Mouse (Mus musculus) C2C12 (cell line): ENCODE results near the gene Slu7. TPM values are rescaled to one million over a fixed set of nuclear protein-coding genes. Genes with fewer than 3 reads are reported as not detected.
A peak's percentile ranks its signal among the peaks of the same experiment; 100 is the strongest.

Experiments used
- H3K27me3 ChIP-seq: one replicate; pipeline ENCODE4 v1.6.1; 2011; ENCODE audit not compliant: control insufficient read depth, insufficient read depth, insufficient read length
- H3K36me3 ChIP-seq: one replicate; pipeline ENCODE4 v1.6.1; 2011; ENCODE audit not compliant: control insufficient read depth, insufficient read depth
- H3K4me3 ChIP-seq: one replicate; pipeline ENCODE4 v1.5.1; 2011; ENCODE audit warnings: mild to moderate bottlenecking, control low read depth; ENCODE audit not compliant: poor library complexity, insufficient read depth, severe bottlenecking
- H3K79me2 ChIP-seq: one replicate; pipeline ENCODE4 v1.6.1; 2011; ENCODE audit not compliant: control insufficient read depth, insufficient read depth
- H3K79me3 ChIP-seq: one replicate; pipeline ENCODE4 v1.6.1; 2011; ENCODE audit warnings: low read depth, control low read depth
- H3ac ChIP-seq: one replicate; pipeline ENCODE3; 2011; ENCODE audit warnings: low read depth; ENCODE audit not compliant: control insufficient read depth, insufficient read length
- CEBPB ChIP-seq: IDR thresholded peaks from one replicate; pipeline ENCODE4 v1.6.1; 2011; ENCODE audit warnings: low read depth, mild to moderate bottlenecking, control low read depth, moderate library complexity
- CTCF ChIP-seq: IDR thresholded peaks from one replicate; pipeline ENCODE4 v1.5.1; 2011; ENCODE audit not compliant: control insufficient read depth, insufficient read depth, insufficient read length
- FOSL1 ChIP-seq: IDR thresholded peaks from one replicate; pipeline ENCODE4 v1.8.0; 2011; ENCODE audit warnings: mild to moderate bottlenecking, low read length; ENCODE audit not compliant: poor library complexity, insufficient read depth, severe bottlenecking
- MAX ChIP-seq: IDR thresholded peaks from one replicate; pipeline ENCODE4 v1.6.1; 2011; ENCODE audit warnings: mild to moderate bottlenecking, control low read depth
- MYOD1 ChIP-seq: IDR thresholded peaks from one replicate; pipeline ENCODE4 v1.6.1; 2011; ENCODE audit warnings: low read depth; ENCODE audit not compliant: control insufficient read depth, insufficient read length
- MYOG ChIP-seq: IDR thresholded peaks from one replicate; pipeline ENCODE4 v1.6.1; 2011; ENCODE audit not compliant: control insufficient read depth, insufficient read length; ENCODE audit errors: extremely low read depth
- USF1 ChIP-seq: IDR thresholded peaks from one replicate; pipeline ENCODE4 v1.6.1; 2011; ENCODE audit warnings: low read depth, mild to moderate bottlenecking, control low read depth, moderate library complexity
- polyA plus RNA-seq: library from polyadenylated mRNA; unstranded; fragments of >200 nt; fragmentation: generic; extraction: Trizol; gene quantifications from one replicate; pipeline ENCODE4 v1.2.1, GENCODE M21; 2012; ENCODE audit warnings: missing spikeins

Slu7 gene
- polyA plus RNA-seq, 1 experiment = 11.0 TPM

GRCm38 (mm10) chr11:43484652-43485051, 51.1 kb downstream of the Slu7 start:
- peaks cover 29% of the 10 kb centered on the region for H3K27me3 ChIP-seq
- H3K36me3 ChIP-seq = no peaks in the 10 kb centered on the region
- TF ChIP-seq FOSL1 (no peak), CTCF (no peak), USF1 (no peak), CEBPB (no peak), MYOD1 (no peak), MAX (no peak), MYOG (no peak)
- no peaks in the 10 kb centered on the region for H3K79me3 ChIP-seq
- H3ac ChIP-seq = no peak overlapping the region
- no peaks in the 10 kb centered on the region for H3K79me2 ChIP-seq
- H3K4me3 ChIP-seq = no peak overlapping the region

- H3K79me3 ChIP-seq = no peaks in the 10 kb centered on the region
- H3K27me3 ChIP-seq = peaks cover 28% of the 10 kb centered on the region
- no peaks in the 10 kb centered on the region for H3K36me3 ChIP-seq
- H3K4me3 ChIP-seq = no peak overlapping the region
- no peak for TF ChIP-seq MYOG
- no peak for TF ChIP-seq USF1
- no peak for TF ChIP-seq MAX
- TF ChIP-seq CEBPB = no peak
- TF ChIP-seq FOSL1 = no peak
- TF ChIP-seq CTCF = no peak
- TF ChIP-seq MYOD1 = no peak
- H3K79me2 ChIP-seq = no peaks in the 10 kb centered on the region
- H3ac ChIP-seq = no peak overlapping the region
Measured at GRCm38 (mm10) chr11:43485855-43486254, 52.3 kb downstream of the Slu7 start.

GRCm38 (mm10) chr11:43492663-43493062, 59.1 kb downstream of the Slu7 start:
- Histone ChIP-seq H3K4me3 (no peak overlapping the region), H3K36me3 (no peaks in the 10 kb centered on the region), H3ac (no peak overlapping the region), H3K79me2 (no peaks in the 10 kb centered on the region), H3K79me3 (no peaks in the 10 kb centered on the region), H3K27me3 (peaks cover 6% of the 10 kb centered on the region)
- no peak for TF ChIP-seq MYOG
- no peak for TF ChIP-seq MAX
- TF ChIP-seq CTCF = peak; percentile 42

GRCm38 (mm10) chr11:43493815-43494409, 60.4 kb downstream of the Slu7 start:
- H3ac ChIP-seq = no peak overlapping the region
- no peak for TF ChIP-seq MAX
- TF ChIP-seq CTCF = peak; percentile 27
- no peaks in the 10 kb centered on the region for H3K36me3 ChIP-seq
- no peaks in the 10 kb centered on the region for H3K79me3 ChIP-seq
- no peak overlapping the region for H3K4me3 ChIP-seq
- no peaks in the 10 kb centered on the region for H3K79me2 ChIP-seq
- peaks cover 9% of the 10 kb centered on the region for H3K27me3 ChIP-seq

- Histone ChIP-seq H3K79me2 (no peaks in the 10 kb centered on the region), H3ac (no peak overlapping the region), H3K27me3 (peaks cover 9% of the 10 kb centered on the region), H3K79me3 (no peaks in the 10 kb centered on the region), H3K4me3 (no peak overlapping the region), H3K36me3 (no peaks in the 10 kb centered on the region)
- TF ChIP-seq FOSL1 = no peak
- TF ChIP-seq CTCF = no peak
Measured at GRCm38 (mm10) chr11:43495037-43495436, 61.5 kb downstream of the Slu7 start.

- H3K79me2 ChIP-seq = no peaks in the 10 kb centered on the region
Measured at GRCm38 (mm10) chr11:43495532-43495931, 62.0 kb downstream of the Slu7 start.

More at GRCm38 (mm10) chr11:43495532-43495931, 62.0 kb downstream of the Slu7 start:
- Histone ChIP-seq H3K27me3 (peaks cover 9% of the 10 kb centered on the region), H3ac (no peak overlapping the region), H3K4me3 (no peak overlapping the region), H3K79me3 (no peaks in the 10 kb centered on the region), H3K36me3 (no peaks in the 10 kb centered on the region)
- no peak for TF ChIP-seq MAX
- no peak for TF ChIP-seq CTCF
- TF ChIP-seq CEBPB = no peak
- TF ChIP-seq FOSL1 = no peak
- TF ChIP-seq MYOD1 = no peak
- no peak for TF ChIP-seq USF1
- no peak for TF ChIP-seq MYOG

Other genes starting within 250 kb of the Slu7 start
- 168 TPM for gene Pttg1, start 7.5 kb upstream of the Slu7 start, polyA plus RNA-seq
- gene C1qtnf2, start 40.5 kb downstream of the Slu7 start, polyA plus RNA-seq = 0.09 TPM
- 0.11 TPM for gene Ccnjl, start 95.0 kb downstream of the Slu7 start, polyA plus RNA-seq
- 0.04 TPM for gene 4933415A04Rik, start 153.3 kb downstream of the Slu7 start, polyA plus RNA-seq
- not detected for gene Fabp6, start 167.8 kb downstream of the Slu7 start, polyA plus RNA-seq
- 6.2 TPM for gene Pwwp2a, start 248.3 kb downstream of the Slu7 start, polyA plus RNA-seq